In the genomic region with DNA sequence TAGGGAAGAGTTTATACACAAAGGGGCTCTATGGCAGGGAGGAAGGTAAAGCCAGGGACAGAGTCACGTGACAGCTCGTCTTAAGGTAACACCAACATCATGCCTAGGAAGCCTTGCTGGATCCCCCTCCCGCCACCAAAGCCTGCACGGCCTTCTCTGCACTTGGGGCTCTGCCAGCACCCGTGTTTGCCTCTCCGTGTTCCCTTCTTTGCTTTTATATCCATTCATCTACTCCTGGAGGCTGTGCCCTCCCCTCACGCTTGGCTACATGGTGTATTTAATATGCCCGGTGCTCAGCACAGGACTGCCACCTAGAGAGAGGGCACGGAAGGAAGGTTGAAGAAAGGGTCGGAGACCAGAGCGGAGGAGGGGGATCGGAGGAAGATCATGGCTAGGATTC, we compare ENCODE assay signal across 18 mouse cellular contexts. TPM values are rescaled to one million over a fixed set of nuclear protein-coding genes. Genes with fewer than 3 reads are reported as not detected.
A peak's percentile ranks its signal among the peaks of the same experiment; 100 is the strongest.
DNase-seq lines count a peak whose midpoint lies in the region; ATAC-seq and TF ChIP-seq lines count a peak whose summit lies in the region.
"Had no signal": no experiment of that assay in that cellular context is flagged by ENCODE, and none has a peak within 500 bp of the region (broad histone marks: within the 10 kb centered on the region; RNA-seq: fewer than 3 reads in every experiment).

No protein-coding gene starts in this region.

- no peak overlapping the region for H3K4me3 ChIP-seq in embryonic facial prominence, embryonic 14.5 days (ENCODE audit: low read depth, low read length)
- no peak overlapping the region for H3K4me3 ChIP-seq in embryonic facial prominence, embryonic 10.5 days
- no peak overlapping the region for H3K4me3 ChIP-seq in hindbrain, embryonic 13.5 days
- H3K4me3 ChIP-seq in hindbrain, embryonic 12.5 days: no peak overlapping the region
- no peak overlapping the region for H3K4me3 ChIP-seq in midbrain, postnatal 0 days (ENCODE audit: low read depth, low read length)
- H3K4me3 ChIP-seq in midbrain, embryonic 11.5 days (ENCODE audit: low read depth, low read length): no peak overlapping the region
- no peak overlapping the region for H3K4me3 ChIP-seq in heart, adult 2 months
- H3K4me3 ChIP-seq: forebrain, embryonic 12.5 days; heart, embryonic 12.5 days; hindbrain, embryonic 10.5 days had no signal

- H3K4me2 ChIP-seq in embryonic facial prominence, embryonic 14.5 days (ENCODE audit: low read depth, low read length): no peak overlapping the region
- H3K4me2 ChIP-seq in hindbrain, embryonic 13.5 days: no peak overlapping the region
- no peak overlapping the region for H3K4me2 ChIP-seq in hindbrain, embryonic 12.5 days (replicated peaks)
- H3K4me2 ChIP-seq in midbrain, postnatal 0 days (ENCODE audit: low read depth, low read length, poor library complexity, severe bottlenecking): no peak overlapping the region
- H3K4me2 ChIP-seq in midbrain, embryonic 11.5 days: no peak overlapping the region
- H3K4me2 ChIP-seq: forebrain, embryonic 12.5 days; heart, embryonic 12.5 days had no signal

- no peak overlapping the region for H3K9ac ChIP-seq in embryonic facial prominence, embryonic 14.5 days (ENCODE audit: low read depth, low read length)
- H3K9ac ChIP-seq in hindbrain, embryonic 13.5 days: no peak overlapping the region
- H3K9ac ChIP-seq in hindbrain, embryonic 12.5 days: no peak overlapping the region
- no peak overlapping the region for H3K9ac ChIP-seq in midbrain, postnatal 0 days (replicated peaks; ENCODE audit: low read length, poor library complexity, severe bottlenecking)
- no peak overlapping the region for H3K9ac ChIP-seq in midbrain, embryonic 11.5 days (ENCODE audit: low read length)
- H3K9ac ChIP-seq in heart, adult 2 months (ENCODE audit: low read depth, low read length): no peak overlapping the region
- H3K9ac ChIP-seq: forebrain, embryonic 12.5 days; heart, embryonic 12.5 days had no signal

- peak; percentile 36 for DNase-seq in embryonic facial prominence, embryonic 14.5 days (ENCODE audit: low spot score)
- no peak for DNase-seq in embryonic facial prominence, embryonic 10.5 days (ENCODE audit: low spot score)
- no peak for DNase-seq in midbrain, postnatal 0 days (ENCODE audit: low spot score)
- DNase-seq in midbrain, embryonic 11.5 days (ENCODE audit: low spot score, missing footprints): no peak
- no peak for DNase-seq in heart, adult 2 months
- DNase-seq: adrenal gland, postnatal 10 days; B cell, adult 2 months; cerebellum, adult 11-12 months; cerebellum, adult 9-10 months; cerebellum, postnatal 25 days; gastrocnemius, postnatal 14 days had no signal

- WGBS in embryonic facial prominence, embryonic 14.5 days: 64% methylated on average over 12 of the region's 12 CpGs
- 80% methylated on average over 12 of the region's 12 CpGs for WGBS in embryonic facial prominence, embryonic 10.5 days
- 71% methylated on average over 12 of the region's 12 CpGs for WGBS in hindbrain, embryonic 13.5 days
- WGBS in hindbrain, embryonic 12.5 days: 73% methylated on average over 12 of the region's 12 CpGs
- WGBS in midbrain, postnatal 0 days: 67% methylated on average over 12 of the region's 12 CpGs
- 80% methylated on average over 12 of the region's 12 CpGs for WGBS in midbrain, embryonic 11.5 days
- 81% methylated on average over 12 of the region's 12 CpGs for WGBS in heart, adult 2 months

- H3K27me3 ChIP-seq in embryonic facial prominence, embryonic 14.5 days (replicated peaks; ENCODE audit: control insufficient read depth, insufficient read depth, low read length): no peaks in the 10 kb centered on the region
- no peaks in the 10 kb centered on the region for H3K27me3 ChIP-seq in embryonic facial prominence, embryonic 10.5 days (replicated peaks; ENCODE audit: low read depth, poor library complexity, severe bottlenecking)
- no peaks in the 10 kb centered on the region; the same call in 1 of the 2 replicates for H3K27me3 ChIP-seq in hindbrain, embryonic 13.5 days
- H3K27me3 ChIP-seq in hindbrain, embryonic 12.5 days: no peaks in the 10 kb centered on the region
- H3K27me3 ChIP-seq in midbrain, postnatal 0 days (ENCODE audit: insufficient read depth, low read length): no peaks in the 10 kb centered on the region
- no peaks in the 10 kb centered on the region for H3K27me3 ChIP-seq in midbrain, embryonic 11.5 days (ENCODE audit: control insufficient read depth, insufficient read depth, low read length)
- H3K27me3 ChIP-seq in heart, adult 2 months (ENCODE audit: control insufficient read depth, insufficient read depth, low read length): no peaks in the 10 kb centered on the region
- H3K27me3 ChIP-seq: heart, embryonic 12.5 days had no signal

- no peaks in the 10 kb centered on the region for H3K79me2 ChIP-seq in heart, adult 2 months (replicated peaks; ENCODE audit: control insufficient read depth, insufficient read depth, low read length)

- ATAC-seq in embryonic facial prominence, embryonic 14.5 days (ENCODE audit: low read depth): peak; percentile 12; the same call in 1 of the 2 replicates
- no peak for ATAC-seq in hindbrain, embryonic 13.5 days (ENCODE audit: low FRiP score)
- no peak for ATAC-seq in hindbrain, embryonic 12.5 days (ENCODE audit: low FRiP score)
- no peak for ATAC-seq in midbrain, postnatal 0 days (ENCODE audit: low FRiP score)
- no peak for ATAC-seq in midbrain, embryonic 11.5 days (ENCODE audit: low FRiP score)
- ATAC-seq: intestine, embryonic 16.5 days had no signal

- H3K36me3 ChIP-seq in embryonic facial prominence, embryonic 14.5 days (ENCODE audit: control insufficient read depth, insufficient read depth, low read length): no peaks in the 10 kb centered on the region
- H3K36me3 ChIP-seq in embryonic facial prominence, embryonic 10.5 days (replicated peaks): no peaks in the 10 kb centered on the region
- H3K36me3 ChIP-seq in hindbrain, embryonic 13.5 days: no peaks in the 10 kb centered on the region
- no peaks in the 10 kb centered on the region for H3K36me3 ChIP-seq in hindbrain, embryonic 12.5 days
- no peaks in the 10 kb centered on the region for H3K36me3 ChIP-seq in midbrain, postnatal 0 days (ENCODE audit: insufficient read depth, low read length)
- no peaks in the 10 kb centered on the region for H3K36me3 ChIP-seq in midbrain, embryonic 11.5 days (ENCODE audit: control insufficient read depth, insufficient read depth, low read length)
- no peaks in the 10 kb centered on the region for H3K36me3 ChIP-seq in heart, adult 2 months (ENCODE audit: control insufficient read depth, insufficient read depth, low read length)
- H3K36me3 ChIP-seq: forebrain, embryonic 12.5 days; heart, embryonic 12.5 days; hindbrain, embryonic 10.5 days had no signal

- peak; percentile 5; the same call in 1 of the 2 replicates for TF ChIP-seq CTCF in midbrain, postnatal 0 days (IDR thresholded peaks at IDR 0.05)
- TF ChIP-seq CTCF in heart, adult 2 months (IDR thresholded peaks at IDR 0.05): no peak

- no peak for TF ChIP-seq EP300 in heart, adult 2 months (IDR thresholded peaks at IDR 0.05; ENCODE audit: insufficient read depth, low read depth, low read length)

- no peak for TF ChIP-seq POLR2A in heart, adult 2 months (IDR thresholded peaks at IDR 0.05; ENCODE audit: insufficient read depth, low read depth, low read length)

- no peaks in the 10 kb centered on the region for H3K9me3 ChIP-seq in embryonic facial prominence, embryonic 14.5 days (ENCODE audit: control insufficient read depth, low read length)
- H3K9me3 ChIP-seq in embryonic facial prominence, embryonic 10.5 days: no peaks in the 10 kb centered on the region
- no peaks in the 10 kb centered on the region for H3K9me3 ChIP-seq in hindbrain, embryonic 13.5 days
- no peaks in the 10 kb centered on the region for H3K9me3 ChIP-seq in hindbrain, embryonic 12.5 days (replicated peaks)
- no peaks in the 10 kb centered on the region for H3K9me3 ChIP-seq in midbrain, postnatal 0 days (ENCODE audit: low read length)
- no peaks in the 10 kb centered on the region for H3K9me3 ChIP-seq in midbrain, embryonic 11.5 days (ENCODE audit: control insufficient read depth, low read length)
- H3K9me3 ChIP-seq: forebrain, embryonic 12.5 days; hindbrain, embryonic 10.5 days had no signal

- intact Hi-C loops in heart, adult 2 months (cut with DNase I): no loop called here

- H3K4me1 ChIP-seq in embryonic facial prominence, embryonic 14.5 days (ENCODE audit: control insufficient read depth, insufficient read depth, low read length): no peaks in the 10 kb centered on the region; the same call in 1 of the 2 replicates
- H3K4me1 ChIP-seq in embryonic facial prominence, embryonic 10.5 days: 0 out of 2 replicates have a peak, but pooled peaks cover 2% of the 10 kb centered on the region
- peaks cover 44% of the 10 kb centered on the region for H3K4me1 ChIP-seq in hindbrain, embryonic 13.5 days (replicated peaks)
- H3K4me1 ChIP-seq in hindbrain, embryonic 12.5 days: peaks cover 16% of the 10 kb centered on the region; the same call in 1 of the 2 replicates
- 0 out of 2 replicates have a peak, but pooled peaks cover 4% of the 10 kb centered on the region for H3K4me1 ChIP-seq in midbrain, postnatal 0 days (ENCODE audit: insufficient read depth, low read length)
- peaks cover 5% of the 10 kb centered on the region; the same call in 1 of the 2 replicates for H3K4me1 ChIP-seq in midbrain, embryonic 11.5 days (ENCODE audit: control insufficient read depth, insufficient read depth, low read length)
- no peaks in the 10 kb centered on the region for H3K4me1 ChIP-seq in heart, adult 2 months (ENCODE audit: control insufficient read depth, insufficient read depth, low read length)

- no peak overlapping the region for H3K27ac ChIP-seq in embryonic facial prominence, embryonic 14.5 days (replicated peaks; ENCODE audit: low read depth, low read length)
- no peak overlapping the region for H3K27ac ChIP-seq in embryonic facial prominence, embryonic 10.5 days (replicated peaks)
- 0 out of 2 replicates have a peak overlapping the region, but pooled peaks have one; percentile 25 for H3K27ac ChIP-seq in hindbrain, embryonic 13.5 days
- H3K27ac ChIP-seq in hindbrain, embryonic 12.5 days: no peak overlapping the region
- no peak overlapping the region for H3K27ac ChIP-seq in midbrain, postnatal 0 days (ENCODE audit: low read depth, low read length)
- no peak overlapping the region for H3K27ac ChIP-seq in midbrain, embryonic 11.5 days (ENCODE audit: low read depth, low read length)
- no peak overlapping the region for H3K27ac ChIP-seq in heart, adult 2 months
- H3K27ac ChIP-seq: forebrain, embryonic 12.5 days; hindbrain, embryonic 10.5 days had no signal

RNA-seq across cellular contexts. Expression of a gene that starts 47.8 kb away (rescaled TPM):
- 5.9 and 6.3 TPM in 2 replicates for polyA plus RNA-seq in embryonic facial prominence, embryonic 14.5 days (2014; fragmentation: Nextera tagmentation; extraction: Ambion mirVana)
- 1.9 and 3.1 TPM in 2 replicates for polyA plus RNA-seq in embryonic facial prominence, embryonic 10.5 days (2016; fragmentation: Nextera tagmentation; extraction: Ambion mirVana)
- polyA plus RNA-seq in hindbrain, embryonic 13.5 days (2015; fragmentation: Nextera tagmentation; extraction: Ambion mirVana): 4.2 TPM in 2 replicates
- 6.4 and 7.1 TPM in 2 replicates for polyA plus RNA-seq in hindbrain, embryonic 12.5 days (2016; fragmentation: Nextera tagmentation; extraction: Ambion mirVana)
- total RNA-seq in midbrain, postnatal 0 days (2014; rRNA removed): 26.1 and 26.4 TPM in 2 replicates
- polyA plus RNA-seq in midbrain, postnatal 0 days (2015; fragmentation: Nextera tagmentation; extraction: Ambion mirVana): 2.1 and 2.5 TPM in 2 replicates
- 2.6 and 3.0 TPM in 2 replicates for polyA plus RNA-seq in midbrain, embryonic 11.5 days (2014; fragmentation: Nextera tagmentation; extraction: Ambion mirVana)
- total RNA-seq in heart, adult 2 months (2021): 1 to 10 TPM; 1.5 to 1.9 TPM
- 0.41 and 0.49 TPM in 2 replicates for polyA plus RNA-seq in heart, adult 2 months (2012; rRNA removed)
- total RNA-seq: MEL had no signal
